Mouse (Mus musculus): Measurements from ENCODE around the gene Cpped1. TPM values are rescaled to one million over a fixed set of nuclear protein-coding genes. Genes with fewer than 3 reads are reported as not detected.

Gene Cpped1
- polyA plus RNA-seq, 1 experiment from 2014 or later = 30.7 TPM

- WGBS = 83% methylated on average over 5 of the region's 5 CpGs
- Histone ChIP-seq H3K4me2 (replicated peaks; ENCODE audit: low read depth, low read length) (no peak overlapping the region), H3K36me3 (ENCODE audit: control insufficient read depth, insufficient read depth, low read length) (no peaks in the 10 kb centered on the region), H3K9ac (replicated peaks; ENCODE audit: low read depth, low read length) (no peak overlapping the region), H3K4me3 (ENCODE audit: low read depth, low read length) (no peak overlapping the region), H3K27me3 (ENCODE audit: control insufficient read depth, insufficient read depth, low read length) (no peaks in the 10 kb centered on the region), H3K27ac (ENCODE audit: low read length) (no peak overlapping the region), H3K4me1 (ENCODE audit: control insufficient read depth, insufficient read depth, low read length) (no peaks in the 10 kb centered on the region), H3K9me3 (ENCODE audit: control insufficient read depth, low read depth, low read length) (no peaks in the 10 kb centered on the region)
- no peak for ATAC-seq (ENCODE audit: insufficient number of reproducible peaks, insufficient read depth, low FRiP score, low read depth)
Observed at GRCm38 (mm10) chr16:11875227-11875626, 34.0 kb downstream of the Cpped1 start.

GRCm38 (mm10) chr16:11873292-11873691 is 36.0 kb downstream of the Cpped1 start:
- Histone ChIP-seq H3K4me2 (replicated peaks; ENCODE audit: low read depth, low read length) (no peak overlapping the region), H3K4me3 (ENCODE audit: low read depth, low read length) (no peak overlapping the region), H3K27ac (ENCODE audit: low read length) (no peak overlapping the region), H3K4me1 (ENCODE audit: control insufficient read depth, insufficient read depth, low read length) (no peaks in the 10 kb centered on the region), H3K9me3 (ENCODE audit: control insufficient read depth, low read depth, low read length) (no peaks in the 10 kb centered on the region), H3K9ac (replicated peaks; ENCODE audit: low read depth, low read length) (no peak overlapping the region), H3K36me3 (ENCODE audit: control insufficient read depth, insufficient read depth, low read length) (no peaks in the 10 kb centered on the region), H3K27me3 (ENCODE audit: control insufficient read depth, insufficient read depth, low read length) (no peaks in the 10 kb centered on the region)
- WGBS = 95% methylated on average over 3 of the region's 3 CpGs
- no peak for ATAC-seq (ENCODE audit: insufficient number of reproducible peaks, insufficient read depth, low FRiP score, low read depth)

GRCm38 (mm10) chr16:11868486-11868885 is 40.8 kb downstream of the Cpped1 start:
- H3K4me1 ChIP-seq (ENCODE audit: control insufficient read depth, insufficient read depth, low read length) = no peaks in the 10 kb centered on the region
- WGBS = 72% methylated on average over 3 of the region's 3 CpGs
- no peak overlapping the region for H3K4me2 ChIP-seq (replicated peaks; ENCODE audit: low read depth, low read length)
- H3K4me3 ChIP-seq (ENCODE audit: low read depth, low read length) = no peak overlapping the region
- H3K27ac ChIP-seq (ENCODE audit: low read length) = no peak overlapping the region
- H3K9me3 ChIP-seq (ENCODE audit: control insufficient read depth, low read depth, low read length) = no peaks in the 10 kb centered on the region
- no peaks in the 10 kb centered on the region for H3K36me3 ChIP-seq (ENCODE audit: control insufficient read depth, insufficient read depth, low read length)
- H3K27me3 ChIP-seq (ENCODE audit: control insufficient read depth, insufficient read depth, low read length) = no peaks in the 10 kb centered on the region
- no peak for ATAC-seq (ENCODE audit: insufficient number of reproducible peaks, insufficient read depth, low FRiP score, low read depth)
- no peak overlapping the region for H3K9ac ChIP-seq (replicated peaks; ENCODE audit: low read depth, low read length)

- H3K27me3 ChIP-seq (ENCODE audit: control insufficient read depth, insufficient read depth, low read length) = no peaks in the 10 kb centered on the region
- no peak overlapping the region for H3K9ac ChIP-seq (replicated peaks; ENCODE audit: low read depth, low read length)
- no peak overlapping the region for H3K27ac ChIP-seq (ENCODE audit: low read length)
- H3K9me3 ChIP-seq (ENCODE audit: control insufficient read depth, low read depth, low read length) = no peaks in the 10 kb centered on the region
- no peak overlapping the region for H3K4me2 ChIP-seq (replicated peaks; ENCODE audit: low read depth, low read length)
- no peaks in the 10 kb centered on the region; the same call in 1 of the 2 replicates for H3K36me3 ChIP-seq (ENCODE audit: control insufficient read depth, insufficient read depth, low read length)
- no peaks in the 10 kb centered on the region for H3K4me1 ChIP-seq (ENCODE audit: control insufficient read depth, insufficient read depth, low read length)
- WGBS = 81% methylated on average over 8 of the region's 8 CpGs
- ATAC-seq (ENCODE audit: insufficient number of reproducible peaks, insufficient read depth, low FRiP score, low read depth) = no peak
- no peak overlapping the region for H3K4me3 ChIP-seq (ENCODE audit: low read depth, low read length)
Observed at GRCm38 (mm10) chr16:11852716-11853605, 56.3 kb downstream of the Cpped1 start.

GRCm38 (mm10) chr16:11848990-11849658 is 60.1 kb downstream of the Cpped1 start:
- H3K36me3 ChIP-seq (ENCODE audit: control insufficient read depth, insufficient read depth, low read length) = no peaks in the 10 kb centered on the region
- H3K9ac ChIP-seq (replicated peaks; ENCODE audit: low read depth, low read length) = no peak overlapping the region
- H3K4me2 ChIP-seq (replicated peaks; ENCODE audit: low read depth, low read length) = no peak overlapping the region
- no peaks in the 10 kb centered on the region for H3K9me3 ChIP-seq (ENCODE audit: control insufficient read depth, low read depth, low read length)
- no peak overlapping the region for H3K4me3 ChIP-seq (ENCODE audit: low read depth, low read length)
- no peak for ATAC-seq (ENCODE audit: insufficient number of reproducible peaks, insufficient read depth, low FRiP score, low read depth)
- WGBS = 78% methylated on average over 5 of the region's 5 CpGs
- H3K27me3 ChIP-seq (ENCODE audit: control insufficient read depth, insufficient read depth, low read length) = no peaks in the 10 kb centered on the region
- no peaks in the 10 kb centered on the region for H3K4me1 ChIP-seq (ENCODE audit: control insufficient read depth, insufficient read depth, low read length)
- H3K27ac ChIP-seq (ENCODE audit: low read length) = no peak overlapping the region

GRCm38 (mm10) chr16:11845309-11845708 is 63.9 kb downstream of the Cpped1 start:
- H3K27ac ChIP-seq (ENCODE audit: low read length) = no peak overlapping the region
- no peaks in the 10 kb centered on the region for H3K4me1 ChIP-seq (ENCODE audit: control insufficient read depth, insufficient read depth, low read length)
- 92% methylated on average over 5 of the region's 5 CpGs for WGBS
- H3K4me3 ChIP-seq (ENCODE audit: low read depth, low read length) = no peak overlapping the region
- H3K4me2 ChIP-seq (replicated peaks; ENCODE audit: low read depth, low read length) = no peak overlapping the region
- H3K9me3 ChIP-seq (ENCODE audit: control insufficient read depth, low read depth, low read length) = no peaks in the 10 kb centered on the region
- no peak for ATAC-seq (ENCODE audit: insufficient number of reproducible peaks, insufficient read depth, low FRiP score, low read depth)
- H3K9ac ChIP-seq (replicated peaks; ENCODE audit: low read depth, low read length) = no peak overlapping the region
- no peaks in the 10 kb centered on the region for H3K36me3 ChIP-seq (ENCODE audit: control insufficient read depth, insufficient read depth, low read length)
- no peaks in the 10 kb centered on the region for H3K27me3 ChIP-seq (ENCODE audit: control insufficient read depth, insufficient read depth, low read length)

- Histone ChIP-seq H3K27ac (ENCODE audit: low read length) (no peak overlapping the region), H3K27me3 (ENCODE audit: control insufficient read depth, insufficient read depth, low read length) (no peaks in the 10 kb centered on the region), H3K4me1 (ENCODE audit: control insufficient read depth, insufficient read depth, low read length) (no peaks in the 10 kb centered on the region), H3K36me3 (ENCODE audit: control insufficient read depth, insufficient read depth, low read length) (no peaks in the 10 kb centered on the region), H3K9ac (replicated peaks; ENCODE audit: low read depth, low read length) (no peak overlapping the region), H3K4me2 (replicated peaks; ENCODE audit: low read depth, low read length) (no peak overlapping the region), H3K9me3 (ENCODE audit: control insufficient read depth, low read depth, low read length) (no peaks in the 10 kb centered on the region), H3K4me3 (ENCODE audit: low read depth, low read length) (no peak overlapping the region)
- WGBS = 96% methylated on average over 2 of the region's 2 CpGs
- ATAC-seq (ENCODE audit: insufficient number of reproducible peaks, insufficient read depth, low FRiP score, low read depth) = no peak
Observed at GRCm38 (mm10) chr16:11843441-11843840, 65.8 kb downstream of the Cpped1 start.

- 50% methylated on average over 1 of the region's 1 CpGs for WGBS
- no peaks in the 10 kb centered on the region for H3K4me1 ChIP-seq (ENCODE audit: control insufficient read depth, insufficient read depth, low read length)
- H3K27ac ChIP-seq (ENCODE audit: low read length) = no peak overlapping the region
- H3K36me3 ChIP-seq (ENCODE audit: control insufficient read depth, insufficient read depth, low read length) = no peaks in the 10 kb centered on the region
- H3K4me2 ChIP-seq (replicated peaks; ENCODE audit: low read depth, low read length) = no peak overlapping the region
- no peak overlapping the region for H3K9ac ChIP-seq (replicated peaks; ENCODE audit: low read depth, low read length)
- H3K4me3 ChIP-seq (ENCODE audit: low read depth, low read length) = no peak overlapping the region
- H3K27me3 ChIP-seq (ENCODE audit: control insufficient read depth, insufficient read depth, low read length) = no peaks in the 10 kb centered on the region
- ATAC-seq (ENCODE audit: insufficient number of reproducible peaks, insufficient read depth, low FRiP score, low read depth) = no peak
- H3K9me3 ChIP-seq (ENCODE audit: control insufficient read depth, low read depth, low read length) = no peaks in the 10 kb centered on the region
Observed at GRCm38 (mm10) chr16:11833474-11833873, 75.8 kb downstream of the Cpped1 start.
